Mouse (Mus musculus) G1E (cell line): ENCODE data around the gene Dcaf11. TPM values are rescaled to one million over a fixed set of nuclear protein-coding genes. Genes with fewer than 3 reads are reported as not detected.

Experiments
- ATAC-seq: 2 replicates; pipeline ENCODE4 v1.8.0; 2016; ENCODE audit warnings: mild to moderate bottlenecking; ENCODE audit not compliant: insufficient number of reproducible peaks, poor library complexity, low FRiP score, severe bottlenecking; ENCODE audit errors: extremely low read depth
- DNase-seq: peaks from one replicate; pipeline ENCODE4 v3.0.0; 2012; ENCODE audit warnings: low spot score
- H3K27me3 ChIP-seq: 2 replicates; pipeline ENCODE4 v1.6.1; 2012; ENCODE audit warnings: mild to moderate bottlenecking, low read length, inconsistent platforms; ENCODE audit not compliant: insufficient read depth
- H3K36me3 ChIP-seq: replicated peaks from 2 replicates; pipeline ENCODE3; 2012; ENCODE audit warnings: mild to moderate bottlenecking, inconsistent platforms
- H3K4me1 ChIP-seq: 2 replicates; pipeline ENCODE4 v1.6.1; 2012; ENCODE audit warnings: low read depth, low read length, inconsistent platforms, mixed read lengths; ENCODE audit not compliant: insufficient read depth
- H3K4me3 ChIP-seq: 2 replicates; pipeline ENCODE4 v1.5.1; 2012; ENCODE audit warnings: low read depth, mild to moderate bottlenecking, inconsistent platforms, low read length, moderate library complexity, mixed read lengths
- H3K9me3 ChIP-seq: replicated peaks from 2 replicates; pipeline ENCODE4 v1.6.1; 2012; ENCODE audit warnings: inconsistent platforms
- CTCF ChIP-seq: IDR thresholded peaks from 2 replicates; pipeline ENCODE4 v1.5.1; 2012; ENCODE audit warnings: low read depth, low read length, inconsistent platforms, mixed read lengths
- GATA1 ChIP-seq: IDR thresholded peaks from 2 replicates; pipeline ENCODE4 v1.6.1; 2012; ENCODE audit warnings: borderline replicate concordance, low read length, inconsistent platforms, mixed read lengths
- GATA2 ChIP-seq: IDR thresholded peaks from 2 replicates; pipeline ENCODE4 v1.6.1; 2012; ENCODE audit warnings: low read depth, low read length, inconsistent platforms, borderline replicate concordance
- POLR2AphosphoS5 ChIP-seq: IDR thresholded peaks from 2 replicates; pipeline ENCODE4 v1.6.1; 2012; ENCODE audit warnings: low read depth, low read length, inconsistent platforms; ENCODE audit not compliant: insufficient replicate concordance
- TAL1 ChIP-seq: conservative IDR thresholded peaks from 2 replicates; pipeline ENCODE4 v1.6.1; 2012; ENCODE audit warnings: low read depth, low read length, inconsistent platforms, mixed read lengths
- polyA plus RNA-seq: library from polyadenylated mRNA; stranded (reverse); fragments of >175 nt; gene quantifications from 2 replicates; pipeline ENCODE4 v1.2.3, GENCODE M21; 2012
- total RNA-seq, 2 experiments: library from RNA; stranded (forward) in 1 of 2; stranded (reverse) in 1 of 2; fragments of 200-1000 nt in 1 of 2; fragments of >200 nt in 1 of 2; fragmentation: Nextera tagmentation in 1 of 2; gene quantifications; 2 replicates each; pipeline ENCODE4 v1.2.3; 2014 to 2017

Gene Dcaf11
- total and polyA plus RNA-seq, 3 experiments, result 40.0 to 51.2 (median 42.7) TPM

DNA sequence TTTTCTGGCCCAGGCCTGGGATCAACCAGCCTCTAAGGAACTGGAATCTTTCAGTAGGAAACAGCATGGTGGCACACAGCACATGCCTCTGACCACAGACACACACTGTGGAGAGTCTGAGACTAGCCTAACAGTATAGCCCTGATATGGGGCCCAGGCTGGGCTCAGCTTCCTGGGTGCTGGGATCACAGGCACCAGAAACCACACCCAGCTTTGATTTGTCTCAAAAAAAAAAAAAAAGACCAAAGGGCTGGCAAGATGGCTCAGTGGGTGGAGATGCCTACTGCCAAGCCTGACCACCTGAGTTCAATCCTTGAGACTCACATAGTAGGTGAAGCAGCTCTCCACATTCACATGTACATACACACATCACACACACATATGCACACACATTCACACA, 5.2 kb upstream of the Dcaf11 start:
- Histone ChIP-seq H3K4me1 (peaks cover 45% of the 10 kb centered on the region), H3K36me3 (peaks cover 15% of the 10 kb centered on the region), H3K4me3 (no peak overlapping the region), H3K27me3 (no peaks in the 10 kb centered on the region), H3K9me3 (no peaks in the 10 kb centered on the region)
- DNase-seq, result no peak
- ATAC-seq, result no peak
- no peak for TF ChIP-seq GATA1
- TF ChIP-seq POLR2AphosphoS5, result no peak
- no peak for TF ChIP-seq TAL1
- TF ChIP-seq GATA2, result no peak
- no peak for TF ChIP-seq CTCF

DNA sequence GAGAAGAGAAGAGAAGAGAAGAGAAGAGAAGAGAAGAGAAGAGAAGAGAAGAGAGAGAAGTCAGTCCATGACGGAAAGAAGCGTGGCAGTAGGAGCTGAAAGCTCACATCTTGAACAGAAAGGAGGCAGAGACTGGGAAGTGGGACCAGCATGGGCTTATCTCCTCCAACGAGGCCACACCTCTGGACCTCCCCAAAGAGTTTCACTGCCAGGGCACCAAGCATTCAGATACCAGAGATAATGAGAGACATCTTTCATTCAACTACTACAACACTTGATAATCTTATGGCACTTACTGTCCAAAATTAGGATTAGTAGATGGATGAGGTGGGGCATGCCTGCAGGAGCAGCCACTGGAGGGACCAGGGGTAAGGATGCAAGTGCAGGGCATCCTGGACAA, 4.0 kb upstream of the Dcaf11 start:
- ATAC-seq, result no peak
- peaks cover 4% of the 10 kb centered on the region for H3K36me3 ChIP-seq
- no peak for DNase-seq

DNA sequence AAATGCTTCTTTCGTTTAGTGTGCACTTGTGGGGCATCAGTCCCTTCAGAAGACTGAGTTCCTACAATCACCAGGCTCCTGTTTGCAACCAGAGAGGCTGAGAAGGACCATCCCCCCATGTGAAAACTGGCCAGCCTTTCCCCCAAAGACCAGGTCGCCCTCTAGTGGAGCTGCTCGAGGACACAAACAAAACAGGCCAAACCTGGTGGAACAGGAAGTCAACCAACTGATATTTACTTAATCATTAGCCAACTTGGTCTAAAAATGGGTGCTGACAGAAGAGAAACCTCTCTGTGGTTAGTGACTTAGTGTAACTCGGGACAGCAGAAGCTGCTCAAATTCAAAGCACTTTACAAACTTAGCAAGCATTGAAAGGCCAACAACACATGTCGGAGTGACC, 2.8 kb upstream of the Dcaf11 start:
- no peaks in the 10 kb centered on the region for H3K27me3 ChIP-seq
- no peak for ATAC-seq
- peaks cover 57% of the 10 kb centered on the region for H3K4me1 ChIP-seq
- H3K4me3 ChIP-seq, result no peak overlapping the region
- peak; percentile 43; the same call in 1 of the 2 replicates for TF ChIP-seq CTCF
- no peak for TF ChIP-seq GATA1
- DNase-seq, result peak; percentile 72
- H3K9me3 ChIP-seq, result no peaks in the 10 kb centered on the region
- peaks cover 10% of the 10 kb centered on the region for H3K36me3 ChIP-seq

More for the DNA sequence above, 4.0 kb upstream of the Dcaf11 start:
- TF ChIP-seq GATA2, result no peak
- no peak for TF ChIP-seq TAL1
- TF ChIP-seq GATA1, result no peak
- TF ChIP-seq POLR2AphosphoS5, result no peak
- no peak for TF ChIP-seq CTCF
- H3K4me1 ChIP-seq, result peaks cover 45% of the 10 kb centered on the region
- no peak overlapping the region for H3K4me3 ChIP-seq
- H3K9me3 ChIP-seq, result no peaks in the 10 kb centered on the region
- H3K27me3 ChIP-seq, result no peaks in the 10 kb centered on the region

DNA sequence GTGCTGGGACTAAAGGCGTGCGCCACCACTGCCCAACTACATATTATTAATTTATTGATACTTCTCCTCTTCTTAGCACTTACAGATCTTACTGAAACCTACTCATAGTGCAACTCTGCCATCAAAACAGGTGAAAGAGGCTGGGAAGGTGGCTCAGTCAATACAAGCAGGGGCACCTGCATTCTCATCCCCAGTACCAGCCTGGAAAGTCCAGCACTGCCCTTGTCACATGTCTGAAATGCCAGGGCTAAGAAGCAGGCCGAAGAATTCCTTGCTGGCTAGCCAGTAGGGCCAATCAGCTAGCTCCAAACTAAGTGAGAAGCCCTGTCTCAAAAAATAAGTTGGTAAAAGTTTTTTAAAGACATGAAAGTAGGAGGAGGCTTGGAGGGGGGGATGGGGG, 2.2 kb upstream of the Dcaf11 start:
- H3K36me3 ChIP-seq, result peaks cover 15% of the 10 kb centered on the region
- no peaks in the 10 kb centered on the region for H3K9me3 ChIP-seq
- no peak overlapping the region; the same call in 1 of the 2 replicates for H3K4me3 ChIP-seq
- ATAC-seq (no peak), DNase-seq (no peak)
- TF ChIP-seq GATA1, result no peak
- TF ChIP-seq POLR2AphosphoS5, result no peak
- no peak for TF ChIP-seq CTCF
- TF ChIP-seq TAL1, result no peak
- TF ChIP-seq GATA2, result no peak
- peaks cover 58% of the 10 kb centered on the region for H3K4me1 ChIP-seq
- no peaks in the 10 kb centered on the region for H3K27me3 ChIP-seq

DNA sequence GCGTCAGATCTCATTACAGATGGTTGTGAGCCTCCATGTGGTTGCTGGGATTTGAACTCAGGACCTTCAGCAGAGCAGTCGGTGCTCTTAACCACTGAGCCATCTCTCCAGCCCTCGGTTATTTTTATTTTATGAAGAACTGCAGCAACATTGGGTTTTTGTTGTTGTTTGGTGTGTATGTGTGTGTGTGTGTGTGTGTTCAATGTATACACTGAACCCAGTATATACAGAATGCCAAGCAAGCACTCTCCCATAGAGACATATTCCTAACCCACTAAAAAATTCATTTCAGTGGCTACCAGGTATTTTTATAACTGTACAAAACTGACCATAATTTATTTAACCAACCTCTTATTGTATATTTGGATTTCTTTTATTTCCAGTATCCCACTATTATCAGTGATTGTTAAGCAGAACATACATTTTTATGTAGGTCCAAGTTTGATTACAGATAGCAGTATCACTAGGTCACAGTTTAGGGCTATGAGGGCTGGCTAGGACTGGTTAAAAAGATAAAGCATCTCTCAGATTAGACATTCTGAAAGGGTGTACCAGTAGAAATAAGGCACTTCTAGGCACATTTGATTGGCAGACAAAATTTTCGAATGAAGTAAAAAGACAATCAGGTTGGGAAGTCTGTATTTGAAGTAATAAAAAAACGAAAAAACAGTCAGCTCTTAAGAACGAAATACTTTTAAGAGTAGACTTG, 912 bp upstream of the Dcaf11 start:
- Histone ChIP-seq H3K4me3 (peak overlapping the region; percentile 84), H3K36me3 (peaks cover 28% of the 10 kb centered on the region), H3K27me3 (no peaks in the 10 kb centered on the region), H3K4me1 (peaks cover 61% of the 10 kb centered on the region), H3K9me3 (no peaks in the 10 kb centered on the region)
- ATAC-seq (peak; percentile 19; the same call in 1 of the 2 replicates), DNase-seq (peak; percentile 29)
- TF ChIP-seq GATA2 (no peak), TAL1 (peak; percentile 83)

DNA sequence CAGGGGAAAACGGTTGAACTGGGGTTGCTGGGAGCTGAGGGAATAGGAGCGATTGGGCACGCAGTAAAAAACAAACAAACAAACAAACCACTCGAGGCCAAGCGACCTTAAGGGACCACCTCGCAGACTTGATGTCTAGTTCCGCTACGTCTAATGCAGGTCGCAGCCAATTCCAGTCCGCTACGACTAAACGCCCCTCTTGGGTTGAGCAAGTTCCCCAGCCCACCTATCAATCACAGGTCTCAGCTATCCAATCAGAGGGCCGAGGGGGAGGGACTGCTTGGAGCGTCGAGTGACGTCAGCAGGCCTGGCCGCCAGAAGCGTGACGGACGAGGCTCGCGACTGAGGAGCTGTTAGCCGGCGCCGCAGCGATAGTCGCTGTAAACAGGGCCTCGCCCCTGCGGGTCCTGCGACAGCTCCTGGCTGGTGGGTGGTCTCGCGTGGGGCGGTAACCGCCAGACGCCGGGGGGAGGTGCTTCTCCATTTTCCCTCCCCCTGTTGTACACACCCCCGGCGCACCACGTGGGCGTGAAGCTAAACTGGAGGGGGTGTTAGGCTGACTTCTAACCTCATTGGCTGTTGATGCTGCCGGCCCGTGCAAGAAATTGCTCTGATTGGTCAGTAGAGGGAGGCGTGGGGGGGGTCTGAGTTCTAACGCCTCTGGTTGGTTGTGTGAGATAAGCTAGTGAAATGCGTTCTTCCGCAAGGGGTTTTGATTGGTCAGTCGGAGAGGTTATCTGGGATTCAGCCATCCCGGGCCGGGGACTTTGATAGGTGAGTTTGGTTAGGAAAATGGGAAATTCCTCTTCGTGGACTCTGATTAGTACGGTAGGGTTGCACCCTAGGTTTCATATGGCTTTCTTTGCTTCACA, 632 bp downstream of the Dcaf11 start, which contains the start of gene A730061H03Rik:
Gene A730061H03Rik (minus strand): TSS at position 205 of the 872 bp plus-strand sequence.
- peak; percentile 98 for DNase-seq
- peak; percentile 81 for ATAC-seq
- Histone ChIP-seq H3K4me3 (peak within 1 kb of the TSS; percentile 84), H3K9me3 (no peaks in the 10 kb centered on the region), H3K27me3 (no peaks in the 10 kb centered on the region), H3K36me3 (peaks cover 43% of the 10 kb centered on the region), H3K4me1 (peaks cover 50% of the 10 kb centered on the region)
- peak; percentile 58; the same call in 1 of the 2 replicates for TF ChIP-seq POLR2AphosphoS5
- TF ChIP-seq CTCF, result no peak
- no peak for TF ChIP-seq GATA1
- no peak for TF ChIP-seq GATA2
- TF ChIP-seq TAL1, result no peak
